Mouse (Mus musculus): Measurements from ENCODE around the gene Jund. TPM values are rescaled to one million over a fixed set of nuclear protein-coding genes. Genes with fewer than 3 reads are reported as not detected.

The Jund gene
- polyA plus RNA-seq, 1 experiment from 2014 or later, result 61.7 TPM

- Histone ChIP-seq H3K36me3 (replicated peaks) (peaks cover 46% of the 10 kb centered on the region), H3K27me3 (replicated peaks; ENCODE audit: low read depth, poor library complexity, severe bottlenecking) (no peaks in the 10 kb centered on the region), H3K27ac (replicated peaks) (peak overlapping the region; percentile 40; the same call in 1 of the 2 replicates), H3K4me3 (no peak overlapping the region; the same call in 1 of the 2 replicates), H3K4me1 (peaks cover 36% of the 10 kb centered on the region), H3K9me3 (no peaks in the 10 kb centered on the region)
- DNase-seq (ENCODE audit: low spot score), result no peak
Measured at GRCm38 (mm10) chr8:70678679-70679078, 20.1 kb upstream of the Jund start.

- no peak overlapping the region for H3K4me3 ChIP-seq
- H3K9me3 ChIP-seq, result no peaks in the 10 kb centered on the region
- H3K4me1 ChIP-seq, result peaks cover 32% of the 10 kb centered on the region
- no peaks in the 10 kb centered on the region for H3K27me3 ChIP-seq (replicated peaks; ENCODE audit: low read depth, poor library complexity, severe bottlenecking)
- WGBS, result 90% methylated on average over 4 of the region's 4 CpGs
- DNase-seq (ENCODE audit: low spot score), result no peak
- no peak overlapping the region for H3K27ac ChIP-seq (replicated peaks)
- H3K36me3 ChIP-seq (replicated peaks), result peaks cover 46% of the 10 kb centered on the region
Measured at GRCm38 (mm10) chr8:70679404-70679803, 19.3 kb upstream of the Jund start.

GRCm38 (mm10) chr8:70680039-70680438 lies 18.7 kb upstream of the Jund start:
- 86% methylated on average over 3 of the region's 3 CpGs for WGBS
- Histone ChIP-seq H3K4me3 (no peak overlapping the region), H3K36me3 (replicated peaks) (peaks cover 46% of the 10 kb centered on the region), H3K27ac (replicated peaks) (no peak overlapping the region), H3K27me3 (replicated peaks; ENCODE audit: low read depth, poor library complexity, severe bottlenecking) (no peaks in the 10 kb centered on the region), H3K9me3 (no peaks in the 10 kb centered on the region), H3K4me1 (peaks cover 28% of the 10 kb centered on the region)
- DNase-seq (ENCODE audit: low spot score), result no peak

DNA sequence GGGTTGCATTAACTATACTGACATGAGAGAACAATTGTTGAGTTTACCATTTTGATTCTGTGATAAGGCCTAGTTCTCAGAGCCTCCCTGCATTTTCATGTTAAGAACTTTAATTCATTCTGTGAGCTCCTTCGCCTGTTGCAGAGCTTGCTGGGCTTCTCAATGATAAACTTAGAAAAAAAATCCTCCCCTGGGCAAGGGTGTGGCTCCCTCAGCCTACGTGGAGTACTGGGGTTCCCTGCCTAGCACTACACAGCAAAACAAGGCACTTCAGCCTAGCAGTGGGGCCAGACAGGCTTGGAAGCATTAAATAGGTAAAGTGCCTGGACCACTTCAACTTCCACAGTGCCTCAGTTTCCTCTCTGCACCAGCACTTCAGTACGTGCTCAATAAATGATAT lies 17.3 kb upstream of the Jund start:
- Histone ChIP-seq H3K36me3 (replicated peaks) (peaks cover 41% of the 10 kb centered on the region), H3K4me1 (peaks cover 24% of the 10 kb centered on the region), H3K27me3 (replicated peaks; ENCODE audit: low read depth, poor library complexity, severe bottlenecking) (no peaks in the 10 kb centered on the region), H3K4me3 (no peak overlapping the region), H3K9me3 (no peaks in the 10 kb centered on the region), H3K27ac (replicated peaks) (0 out of 2 replicates have a peak overlapping the region, but pooled peaks have one; percentile 70)
- 72% methylated on average over 3 of the region's 3 CpGs for WGBS
- DNase-seq (ENCODE audit: low spot score), result no peak

DNA sequence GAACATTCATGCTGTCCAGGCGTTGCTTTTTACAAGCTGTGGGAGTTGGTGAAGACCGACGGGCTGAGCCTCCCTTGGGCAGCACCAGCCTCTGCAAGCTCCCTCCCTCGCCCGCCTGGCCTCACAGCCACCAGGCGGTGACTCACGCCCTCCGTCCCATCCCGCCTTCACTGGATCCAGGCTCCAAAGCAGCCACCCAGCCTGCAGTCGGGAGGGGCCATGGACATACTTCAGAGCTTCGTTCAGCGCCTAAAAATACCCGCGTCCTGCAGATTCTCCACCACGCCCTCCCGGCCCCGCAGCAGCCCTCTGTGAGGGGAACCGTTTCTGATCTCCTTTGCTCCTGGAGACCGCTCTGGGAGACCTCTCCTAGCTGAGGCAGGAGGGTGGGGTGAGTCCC lies 16.6 kb upstream of the Jund start:
- peaks cover 24% of the 10 kb centered on the region for H3K4me1 ChIP-seq
- peaks cover 35% of the 10 kb centered on the region for H3K36me3 ChIP-seq (replicated peaks)
- no peaks in the 10 kb centered on the region for H3K27me3 ChIP-seq (replicated peaks; ENCODE audit: low read depth, poor library complexity, severe bottlenecking)
- H3K4me3 ChIP-seq, result peak overlapping the region; percentile 42
- WGBS, result 11% methylated on average over 19 of the region's 19 CpGs
- no peaks in the 10 kb centered on the region for H3K9me3 ChIP-seq
- peak overlapping the region; percentile 70 for H3K27ac ChIP-seq (replicated peaks)
- peak; percentile 58 for DNase-seq (ENCODE audit: low spot score)

DNA sequence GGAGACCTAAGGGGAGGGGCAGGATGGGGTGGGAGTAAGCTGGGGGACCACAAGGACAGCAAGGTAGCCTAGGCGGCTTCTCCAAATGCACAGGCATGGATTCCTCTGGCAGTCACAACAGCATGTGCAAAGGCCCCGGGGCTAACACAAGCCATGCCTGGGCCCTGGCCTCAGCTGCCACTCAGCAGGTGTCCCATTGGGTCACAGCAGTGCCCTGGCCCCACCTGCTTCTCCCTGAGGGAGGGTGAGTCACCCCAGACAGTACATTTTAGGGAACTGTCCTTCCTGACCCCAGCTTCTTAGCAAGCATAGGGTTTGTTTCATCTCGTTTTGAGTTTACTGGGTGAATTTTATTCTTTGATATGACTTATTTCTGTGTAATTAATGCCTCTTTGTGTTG lies 16.1 kb upstream of the Jund start:
- no peaks in the 10 kb centered on the region for H3K9me3 ChIP-seq
- no peak overlapping the region for H3K4me3 ChIP-seq
- DNase-seq (ENCODE audit: low spot score), result peak; percentile 24
- H3K27me3 ChIP-seq (replicated peaks; ENCODE audit: low read depth, poor library complexity, severe bottlenecking), result no peaks in the 10 kb centered on the region
- peaks cover 24% of the 10 kb centered on the region for H3K4me1 ChIP-seq
- 50% methylated on average over 3 of the region's 3 CpGs for WGBS
- H3K27ac ChIP-seq (replicated peaks), result peak overlapping the region; percentile 70
- peaks cover 30% of the 10 kb centered on the region for H3K36me3 ChIP-seq (replicated peaks)

- Histone ChIP-seq H3K4me1 (peaks cover 23% of the 10 kb centered on the region), H3K4me3 (no peak overlapping the region), H3K27me3 (replicated peaks; ENCODE audit: low read depth, poor library complexity, severe bottlenecking) (no peaks in the 10 kb centered on the region), H3K27ac (replicated peaks) (peak overlapping the region; percentile 21; the same call in 1 of the 2 replicates), H3K36me3 (replicated peaks) (peaks cover 17% of the 10 kb centered on the region), H3K9me3 (no peaks in the 10 kb centered on the region)
- DNase-seq (ENCODE audit: low spot score), result peak; percentile 23
- 60% methylated on average over 7 of the region's 7 CpGs for WGBS
Measured at GRCm38 (mm10) chr8:70684291-70684690, 14.5 kb upstream of the Jund start.

GRCm38 (mm10) chr8:70687576-70687975 lies 11.2 kb upstream of the Jund start:
- no peak overlapping the region for H3K4me3 ChIP-seq
- H3K27ac ChIP-seq (replicated peaks), result peak overlapping the region; percentile 55; the same call in 1 of the 2 replicates
- WGBS, result 89% methylated on average over 8 of the region's 8 CpGs
- no peaks in the 10 kb centered on the region for H3K9me3 ChIP-seq
- 0 out of 2 replicates have a peak, but pooled peaks cover 4% of the 10 kb centered on the region for H3K36me3 ChIP-seq (replicated peaks)
- no peak for DNase-seq (ENCODE audit: low spot score)
- peaks cover 36% of the 10 kb centered on the region for H3K4me1 ChIP-seq
- no peaks in the 10 kb centered on the region for H3K27me3 ChIP-seq (replicated peaks; ENCODE audit: low read depth, poor library complexity, severe bottlenecking)

DNA sequence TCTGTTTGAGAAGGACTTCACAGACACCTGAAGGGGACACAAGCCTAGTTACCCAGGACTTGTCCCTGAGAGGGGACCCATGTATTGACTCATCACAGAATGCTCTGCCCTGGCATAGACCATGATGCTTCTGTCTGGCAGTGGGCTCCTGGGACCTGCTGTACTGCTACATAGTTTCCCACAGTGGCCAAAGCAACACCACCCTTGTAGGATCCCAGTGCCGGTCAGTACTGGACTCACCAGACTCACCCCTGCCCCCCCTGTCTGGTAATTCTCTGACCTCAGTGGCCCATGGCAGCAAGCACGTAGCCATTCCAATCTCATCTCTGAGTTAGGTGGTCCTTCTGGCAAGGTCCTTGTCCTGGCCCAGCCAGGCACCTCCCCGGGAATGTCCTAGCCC lies 10.6 kb upstream of the Jund start:
- no peaks in the 10 kb centered on the region for H3K27me3 ChIP-seq (replicated peaks; ENCODE audit: low read depth, poor library complexity, severe bottlenecking)
- WGBS, result 93% methylated on average over 3 of the region's 3 CpGs
- H3K36me3 ChIP-seq (replicated peaks), result 0 out of 2 replicates have a peak, but pooled peaks cover 4% of the 10 kb centered on the region
- H3K9me3 ChIP-seq, result no peaks in the 10 kb centered on the region
- no peak for DNase-seq (ENCODE audit: low spot score)
- H3K4me1 ChIP-seq, result peaks cover 37% of the 10 kb centered on the region
- peak overlapping the region; percentile 55 for H3K27ac ChIP-seq (replicated peaks)
- H3K4me3 ChIP-seq, result no peak overlapping the region

DNA sequence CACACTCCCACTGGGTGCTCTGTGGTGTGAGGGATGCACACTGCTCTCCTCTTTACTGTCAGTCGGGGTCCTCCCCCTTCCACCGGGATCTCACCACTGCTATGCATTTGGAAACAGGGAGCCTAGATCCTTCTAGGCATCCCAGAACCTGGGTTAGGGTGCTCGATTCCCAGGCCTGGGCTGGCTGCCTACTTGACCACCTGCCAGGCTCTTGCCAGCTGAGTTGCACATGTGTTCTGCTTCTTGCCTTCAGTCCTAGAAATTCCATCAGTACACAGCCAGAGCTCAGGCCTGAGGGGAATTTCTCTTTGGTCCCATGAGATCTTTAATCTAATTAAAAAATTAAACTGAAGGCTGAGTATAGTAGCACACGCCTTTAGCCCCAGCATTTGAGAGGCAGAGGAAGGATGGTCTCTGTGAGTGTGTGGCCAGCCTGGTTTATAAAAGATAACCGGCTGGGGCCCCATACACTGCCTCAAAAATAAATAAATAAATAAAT lies 8.8 kb upstream of the Jund start:
- 0 out of 2 replicates have a peak, but pooled peaks cover 4% of the 10 kb centered on the region for H3K36me3 ChIP-seq (replicated peaks)
- whole genome bisulfite sequencing, result 71% methylated on average over 5 of the region's 5 CpGs
- DNase-seq (ENCODE audit: low spot score), result no peak
- peaks cover 44% of the 10 kb centered on the region for H3K4me1 ChIP-seq
- no peaks in the 10 kb centered on the region for H3K9me3 ChIP-seq
- peak overlapping the region; percentile 67 for H3K27ac ChIP-seq (replicated peaks)
- H3K4me3 ChIP-seq, result no peak overlapping the region
- peaks cover under 1% of the 10 kb centered on the region for H3K27me3 ChIP-seq (replicated peaks; ENCODE audit: low read depth, poor library complexity, severe bottlenecking)

GRCm38 (mm10) chr8:70691230-70691629 lies 7.5 kb upstream of the Jund start:
- Histone ChIP-seq H3K36me3 (replicated peaks) (0 out of 2 replicates have a peak, but pooled peaks cover 4% of the 10 kb centered on the region), H3K4me3 (peak overlapping the region; percentile 51), H3K4me1 (peaks cover 57% of the 10 kb centered on the region), H3K27me3 (replicated peaks; ENCODE audit: low read depth, poor library complexity, severe bottlenecking) (peaks cover 10% of the 10 kb centered on the region), H3K9me3 (no peaks in the 10 kb centered on the region), H3K27ac (replicated peaks) (peak overlapping the region; percentile 99)
- no peak for DNase-seq (ENCODE audit: low spot score)
- WGBS, result 47% methylated on average over 4 of the region's 4 CpGs

DNA sequence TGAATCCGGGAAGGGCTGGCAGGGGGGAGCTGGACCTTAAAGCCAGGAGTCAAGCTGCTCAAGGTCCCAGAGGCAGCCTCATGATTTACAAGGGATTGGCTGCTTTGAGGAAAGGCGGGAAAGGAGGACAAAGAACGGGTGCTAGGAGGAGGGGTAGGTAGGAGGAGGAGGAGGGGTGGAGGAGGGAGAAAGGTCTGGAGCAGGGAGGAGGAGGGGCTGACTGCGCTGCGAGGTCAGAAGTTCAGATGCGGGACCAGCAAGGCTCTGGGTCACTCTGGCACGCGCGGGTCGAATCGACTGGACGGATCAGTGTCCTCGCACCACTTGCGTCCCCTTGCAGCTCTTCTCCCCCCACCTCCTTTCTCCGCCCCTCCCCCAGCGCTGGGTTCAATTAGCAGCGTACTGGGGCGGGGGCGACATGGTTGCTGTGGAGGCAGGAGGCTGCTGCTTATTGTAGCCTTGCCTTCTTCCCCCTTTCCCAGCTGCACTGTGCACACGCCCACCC lies 7.0 kb upstream of the Jund start:
- Histone ChIP-seq H3K4me3 (peak overlapping the region; percentile 51), H3K27me3 (replicated peaks; ENCODE audit: low read depth, poor library complexity, severe bottlenecking) (peaks cover 10% of the 10 kb centered on the region), H3K4me1 (peaks cover 62% of the 10 kb centered on the region), H3K36me3 (replicated peaks) (0 out of 2 replicates have a peak, but pooled peaks cover 4% of the 10 kb centered on the region), H3K27ac (replicated peaks) (peak overlapping the region; percentile 99), H3K9me3 (no peaks in the 10 kb centered on the region)
- DNase-seq (ENCODE audit: low spot score), result peak; percentile 95
- WGBS, result under 1% methylated on average over 20 of the region's 20 CpGs

DNA sequence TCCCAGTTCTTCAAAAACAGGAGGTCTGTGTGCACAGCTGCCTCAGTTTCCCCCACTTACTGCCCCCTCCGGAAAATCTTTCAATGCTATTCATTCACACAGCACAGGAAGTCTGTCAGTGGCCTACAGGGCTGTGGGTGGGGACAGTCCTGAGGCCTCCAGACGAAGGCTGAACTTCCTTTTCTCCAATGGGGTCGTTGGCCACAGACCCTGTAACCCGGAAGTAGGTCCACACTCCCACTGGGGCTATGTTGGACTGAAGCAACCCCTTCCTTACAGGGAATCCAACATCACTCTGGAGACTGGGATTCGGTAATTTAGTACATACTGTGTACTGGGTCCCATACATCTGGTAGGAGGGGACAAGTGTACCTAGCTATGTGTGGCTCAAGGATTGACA lies 5.1 kb upstream of the Jund start:
- no peak for DNase-seq (ENCODE audit: low spot score)
- 65% methylated on average over 5 of the region's 5 CpGs for WGBS
- 0 out of 2 replicates have a peak overlapping the region, but pooled peaks have one; percentile 8 for H3K4me3 ChIP-seq
- H3K27me3 ChIP-seq (replicated peaks; ENCODE audit: low read depth, poor library complexity, severe bottlenecking), result peaks cover 10% of the 10 kb centered on the region
- H3K36me3 ChIP-seq (replicated peaks), result 0 out of 2 replicates have a peak, but pooled peaks cover under 1% of the 10 kb centered on the region
- peak overlapping the region; percentile 76 for H3K27ac ChIP-seq (replicated peaks)
- peaks cover 78% of the 10 kb centered on the region for H3K4me1 ChIP-seq
- H3K9me3 ChIP-seq, result no peaks in the 10 kb centered on the region

Data from embryonic facial prominence, embryonic 10.5 days (tissue).